Mouse (Mus musculus) c-Kit-negative CD71-positive TER-119-positive erythroid progenitor cells, embryonic 14.5 days (primary cell): Measurements from ENCODE around the gene Prss3.
"Not testable (repeated sequence)": the region's sequence is repeated elsewhere in the genome, so short reads cannot be mapped to it uniquely, and the experiment has no call there.

Experiments
- DNase-seq: peaks from one replicate; pipeline ENCODE4 v3.0.0-alpha.2; 2013; ENCODE audit warnings: low read depth, low spot score

The Prss3 gene

GRCm38 (mm10) chr6:41377578-41377977, at the start of gene Prss3:
Prss3 (minus strand) TSS chr6:41377678.
- DNase-seq = not testable (repeated sequence)

GRCm38 (mm10) chr6:41392056-41392455, 14.6 kb upstream of the Prss3 start, which contains the start of gene Gm5771:
Gm5771 (plus strand) TSS chr6:41392356.
- not testable (repeated sequence) for DNase-seq

DNA sequence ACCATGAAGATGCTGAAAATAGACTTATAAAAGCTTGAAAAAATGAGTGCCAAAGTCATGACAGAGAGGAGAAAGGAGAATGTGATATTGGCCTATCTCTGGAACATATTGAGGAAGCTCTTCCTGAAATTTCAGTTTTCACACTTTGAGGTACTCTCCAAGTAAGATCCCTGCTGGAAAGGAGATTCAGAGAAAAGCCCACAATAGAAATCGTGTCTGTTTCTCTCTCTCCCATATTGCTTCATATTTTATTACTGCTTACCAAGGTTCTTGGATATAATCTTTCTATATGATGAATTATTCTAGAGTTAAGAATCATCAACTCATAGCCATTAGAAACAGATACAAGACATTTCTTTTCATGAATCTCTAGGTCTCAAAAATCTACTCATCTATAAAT, 14.2 kb upstream of the Prss3 start:
- DNase-seq = not testable (repeated sequence)

- DNase-seq = no peak
Observed at GRCm38 (mm10) chr6:41386781-41387180, 9.3 kb upstream of the Prss3 start.

DNA sequence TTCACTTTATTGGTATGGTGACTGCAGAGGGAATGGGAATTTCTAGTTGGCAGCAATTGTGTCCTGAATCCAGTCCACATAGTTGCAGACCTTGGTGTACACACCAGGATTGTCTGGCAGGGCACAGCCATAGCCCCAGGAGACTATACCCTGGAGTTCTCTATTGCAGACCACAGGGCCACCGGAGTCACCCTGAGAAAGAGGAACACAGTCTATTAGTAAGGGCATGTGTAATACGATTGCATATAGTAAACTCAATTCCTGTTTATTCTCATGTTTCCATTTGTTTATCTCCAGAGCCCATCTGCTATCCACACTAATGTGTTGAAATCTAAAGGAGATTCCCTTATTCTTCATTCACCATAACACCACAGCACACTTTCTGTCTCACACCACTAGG, 3.7 kb downstream of the Prss3 start:
- DNase-seq = not testable (repeated sequence)

DNA sequence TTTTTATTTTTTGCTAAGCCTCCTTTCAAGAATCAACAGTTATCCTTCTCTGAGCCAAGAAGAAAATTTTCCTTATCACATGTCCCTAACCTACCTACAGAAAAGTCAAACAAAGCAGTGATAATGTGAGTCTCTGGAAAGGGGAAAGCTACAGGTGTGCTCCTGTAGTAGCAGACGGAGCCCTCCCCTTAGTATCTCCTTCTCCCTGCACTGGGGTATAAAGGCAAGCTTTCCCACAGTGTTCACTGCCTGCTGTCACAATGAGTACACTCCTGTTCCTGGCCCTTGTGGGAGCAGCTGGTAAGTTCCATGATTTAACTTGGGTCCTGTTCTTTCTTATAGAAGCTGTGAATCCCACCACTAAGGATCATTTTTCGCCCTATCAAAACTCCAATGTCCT, 23.5 kb downstream of the Prss3 start, which contains the start of gene Try10:
Gene Try10 (plus strand): TSS at position 174 of the 400 bp plus-strand sequence.
- no peak for DNase-seq
